Mouse (Mus musculus): Measurements from ENCODE around the gene Stoml2. TPM values are rescaled to one million over a fixed set of nuclear protein-coding genes. Genes with fewer than 3 reads are reported as not detected.

Gene Stoml2
- polyA plus RNA-seq, 1 experiment = 106 TPM

GRCm38 (mm10) chr4:43038567-43039495, 7.3 kb upstream of the Stoml2 start:
- peak; percentile 52 to 66 for DNase-seq (ENCODE audit: extremely low spot score in 1 of 2, low spot score in 1 of 2)

- no peak for DNase-seq (ENCODE audit: extremely low spot score in 1 of 2, low spot score in 1 of 2)
These were observed 6.5 kb upstream of the Stoml2 start for GRCm38 (mm10) chr4:43037860-43038566.

- DNase-seq (ENCODE audit: extremely low spot score in 1 of 2, low spot score in 1 of 2) = no peak
These were observed 4.8 kb upstream of the Stoml2 start for GRCm38 (mm10) chr4:43036356-43036755.

GRCm38 (mm10) chr4:43035851-43036250, 4.3 kb upstream of the Stoml2 start:
- DNase-seq (ENCODE audit: extremely low spot score in 1 of 2, low spot score in 1 of 2) = no peak

GRCm38 (mm10) chr4:43033481-43033880, 2.0 kb upstream of the Stoml2 start:
- DNase-seq (ENCODE audit: extremely low spot score in 1 of 2, low spot score in 1 of 2) = no peak

GRCm38 (mm10) chr4:43032501-43032900, 991 bp upstream of the Stoml2 start:
- no peak for DNase-seq (ENCODE audit: extremely low spot score in 1 of 2, low spot score in 1 of 2)

GRCm38 (mm10) chr4:43030780-43031230, 705 bp downstream of the Stoml2 start:
- DNase-seq (ENCODE audit: extremely low spot score in 1 of 2, low spot score in 1 of 2) = peak in 1 of 2 experiments; percentile 35

- DNase-seq (ENCODE audit: extremely low spot score in 1 of 2, low spot score in 1 of 2) = no peak
These were observed 1.2 kb downstream of the Stoml2 start for GRCm38 (mm10) chr4:43030352-43030751.

GRCm38 (mm10) chr4:43029749-43030148, 1.8 kb downstream of the Stoml2 start:
- DNase-seq (ENCODE audit: extremely low spot score in 1 of 2, low spot score in 1 of 2) = no peak

GRCm38 (mm10) chr4:43029121-43029520, 2.4 kb downstream of the Stoml2 start:
- DNase-seq (ENCODE audit: extremely low spot score in 1 of 2, low spot score in 1 of 2) = no peak

- DNase-seq (ENCODE audit: extremely low spot score in 1 of 2, low spot score in 1 of 2) = peak; percentile 85 to 94
These were observed 6.2 kb downstream of the Stoml2 start, which contains the start of gene Pigo for GRCm38 (mm10) chr4:43025084-43025960. TSS of gene Pigo (minus strand) at chr4:43025819.

- no peak for DNase-seq (ENCODE audit: extremely low spot score in 1 of 2, low spot score in 1 of 2)
These were observed 6.8 kb downstream of the Stoml2 start for GRCm38 (mm10) chr4:43024673-43025072.

GRCm38 (mm10) chr4:43021341-43021740, 10.2 kb downstream of the Stoml2 start:
- no peak for DNase-seq (ENCODE audit: extremely low spot score in 1 of 2, low spot score in 1 of 2)

GRCm38 (mm10) chr4:43020876-43021275, 10.6 kb downstream of the Stoml2 start:
- DNase-seq (ENCODE audit: extremely low spot score in 1 of 2, low spot score in 1 of 2) = no peak

- DNase-seq (ENCODE audit: extremely low spot score in 1 of 2, low spot score in 1 of 2) = no peak
These were observed 11.7 kb downstream of the Stoml2 start for GRCm38 (mm10) chr4:43019641-43020465.

GRCm38 (mm10) chr4:43019176-43019575, 12.3 kb downstream of the Stoml2 start:
- DNase-seq (ENCODE audit: extremely low spot score in 1 of 2, low spot score in 1 of 2) = no peak

- DNase-seq (ENCODE audit: extremely low spot score in 1 of 2, low spot score in 1 of 2) = no peak
These were observed 13.4 kb downstream of the Stoml2 start for GRCm38 (mm10) chr4:43018156-43018555.

- DNase-seq (ENCODE audit: extremely low spot score in 1 of 2, low spot score in 1 of 2) = no peak
These were observed 19.4 kb downstream of the Stoml2 start for GRCm38 (mm10) chr4:43012091-43012490.

- peak; percentile 59 to 84 for DNase-seq (ENCODE audit: extremely low spot score in 1 of 2, low spot score in 1 of 2)
These were observed 21.1 kb downstream of the Stoml2 start, which contains the start of gene Fancg for GRCm38 (mm10) chr4:43010161-43011038. TSS of gene Fancg (minus strand) at chr4:43010506.

Measured in frontal cortex, adult 2 months (tissue).